Mouse (Mus musculus) thymus, postnatal 25 days (tissue): ENCODE data around the gene Pwp2.
"Not testable (repeated sequence)": the region's sequence is repeated elsewhere in the genome, so short reads cannot be mapped to it uniquely, and the experiment has no call there.

Source experiments
- DNase-seq: peaks from one replicate; pipeline ENCODE4 v3.0.0; 2022

Pwp2 gene

GRCm38 (mm10) chr10:78139572-78140250 is 45.2 kb downstream of the Pwp2 start:
- no peak for DNase-seq

GRCm38 (mm10) chr10:78138812-78139523 is 46.0 kb downstream of the Pwp2 start:
- no peak for DNase-seq

- no peak for DNase-seq
Observed at GRCm38 (mm10) chr10:78137191-78137590, 47.8 kb downstream of the Pwp2 start.

GRCm38 (mm10) chr10:78135947-78136346 is 49.0 kb downstream of the Pwp2 start:
- no peak for DNase-seq

GRCm38 (mm10) chr10:78134975-78135798 is 49.8 kb downstream of the Pwp2 start:
- DNase-seq, result no peak

GRCm38 (mm10) chr10:78134400-78134799 is 50.5 kb downstream of the Pwp2 start:
- peak; percentile 28 for DNase-seq

- no peak for DNase-seq
Observed at GRCm38 (mm10) chr10:78129998-78130397, 55.0 kb downstream of the Pwp2 start.

GRCm38 (mm10) chr10:78129423-78129822 is 55.5 kb downstream of the Pwp2 start:
- no peak for DNase-seq

GRCm38 (mm10) chr10:78128647-78129046 is 56.3 kb downstream of the Pwp2 start:
- no peak for DNase-seq

- no peak for DNase-seq
Observed at GRCm38 (mm10) chr10:78127931-78128330, 57.0 kb downstream of the Pwp2 start.

- no peak for DNase-seq
Observed at GRCm38 (mm10) chr10:78127046-78127870, 57.7 kb downstream of the Pwp2 start.

- DNase-seq, result no peak
Observed at GRCm38 (mm10) chr10:78126311-78126710, 58.6 kb downstream of the Pwp2 start.

GRCm38 (mm10) chr10:78125061-78125460 is 59.9 kb downstream of the Pwp2 start:
- DNase-seq, result not testable (repeated sequence)

GRCm38 (mm10) chr10:78124137-78124536 is 60.8 kb downstream of the Pwp2 start:
- DNase-seq, result peak; percentile 32
